Mouse (Mus musculus) hindbrain, postnatal 0 days (tissue): Measurements from ENCODE around the gene Tnnt2. TPM values are rescaled to one million over a fixed set of nuclear protein-coding genes. Genes with fewer than 3 reads are reported as not detected.

Source experiments
- ATAC-seq: fragments of 200-750 bp; cut with Nextera tagmentation; 2 replicates; pipeline ENCODE4 v1.8.0; 2017; ENCODE audit warnings: mild to moderate bottlenecking, moderate TSS enrichment, moderate library complexity
- DNase-seq: peaks from one replicate; pipeline ENCODE4 v3.0.0-alpha.2; 2015; ENCODE audit warnings: low spot score
- H3K27ac ChIP-seq: fragments of 300-500 bp; sonication (generic); 2 replicates; pipeline ENCODE4 v1.5.1; 2014; ENCODE audit warnings: mild to moderate bottlenecking
- H3K27me3 ChIP-seq: fragments of 300-500 bp; sonication (generic); 2 replicates; pipeline ENCODE4 v1.6.1; 2014; ENCODE audit warnings: low read length, mixed read lengths; ENCODE audit not compliant: insufficient read depth
- H3K36me3 ChIP-seq: fragments of 300-500 bp; sonication (generic); 2 replicates; pipeline ENCODE4 v1.6.1; 2014; ENCODE audit warnings: low read length, mixed read lengths; ENCODE audit not compliant: insufficient read depth
- H3K4me1 ChIP-seq: fragments of 300-500 bp; sonication (generic); 2 replicates; pipeline ENCODE4 v1.6.1; 2014; ENCODE audit warnings: antibody characterized with exemption, low read length, mixed read lengths; ENCODE audit not compliant: insufficient read depth
- H3K4me2 ChIP-seq: fragments of 300-500 bp; sonication (generic); 2 replicates; pipeline ENCODE4 v1.6.1; 2014; ENCODE audit warnings: low read depth, mild to moderate bottlenecking, low read length, moderate library complexity, mixed read lengths
- H3K4me3 ChIP-seq: fragments of 300-500 bp; sonication (generic); 2 replicates; pipeline ENCODE4 v1.5.1; 2014; ENCODE audit warnings: low read length
- H3K9ac ChIP-seq: fragments of 300-500 bp; sonication (generic); replicated peaks from 2 replicates; pipeline ENCODE4 v1.6.1; 2014; ENCODE audit warnings: mild to moderate bottlenecking, low read length, moderate library complexity, mixed read lengths
- H3K9me3 ChIP-seq: fragments of 300-500 bp; sonication (generic); 2 replicates; pipeline ENCODE4 v1.6.1; 2016; ENCODE audit warnings: low read length, mixed read lengths
- CTCF ChIP-seq: IDR thresholded peaks from 2 replicates; pipeline ENCODE4 v1.5.1; 2016; ENCODE audit warnings: antibody characterized with exemption, control low read depth, low read depth
- WGBS: fragments of 180-500 bp; shearing (Covaris S2); extraction: QIAGEN DNeasy Blood & Tissue Kit; methylation state at CpG from one replicate; pipeline ENCODE4 v1.1.7; 2014; 5-methylcytosine and 5-hydroxymethylcytosine counted together
- polyA plus RNA-seq: library from polyadenylated mRNA; unstranded; fragments of >200 nt; fragmentation: Nextera tagmentation; extraction: Ambion mirVana; gene quantifications from 2 replicates; pipeline ENCODE4 v1.2.1, GENCODE M21; 2015
- total RNA-seq: library from RNA; depleted of rRNA; stranded (reverse); fragments of >200 nt; gene quantifications from 2 replicates; pipeline ENCODE4 v1.2.3, GENCODE M21; 2014

Gene Tnnt2
- total and polyA plus RNA-seq, 2 experiments from 2014 or later = 0.47 to 1.8 TPM

DNA sequence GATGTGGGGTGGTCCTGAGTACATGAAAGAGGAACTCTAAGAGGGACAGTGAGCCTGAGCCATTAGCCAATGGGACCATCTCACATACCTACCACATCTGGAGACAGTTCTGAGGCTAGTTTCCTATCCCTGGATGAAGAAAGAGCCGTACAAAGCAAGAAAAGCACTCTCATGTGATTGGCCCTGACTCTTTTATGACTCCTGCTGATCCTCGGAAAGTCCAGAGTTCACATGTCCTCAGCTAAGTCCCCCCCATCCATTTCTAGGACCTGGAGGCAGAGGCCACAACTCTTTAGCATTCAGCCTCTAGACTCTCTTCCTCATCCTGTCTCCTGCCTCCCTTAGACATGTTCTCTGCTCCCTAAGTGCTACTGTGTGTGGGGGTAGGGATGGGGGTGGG, 41.1 kb downstream of the Tnnt2 start:
- H3K4me2 ChIP-seq = no peak overlapping the region
- no peak for ATAC-seq
- no peaks in the 10 kb centered on the region for H3K4me1 ChIP-seq
- H3K9ac ChIP-seq = no peak overlapping the region
- no peak for DNase-seq
- 91% methylated on average over 2 of the region's 2 CpGs for WGBS
- no peaks in the 10 kb centered on the region for H3K9me3 ChIP-seq
- no peaks in the 10 kb centered on the region for H3K36me3 ChIP-seq
- no peak overlapping the region for H3K4me3 ChIP-seq
- H3K27me3 ChIP-seq = no peaks in the 10 kb centered on the region
- no peak overlapping the region for H3K27ac ChIP-seq
- no peak for TF ChIP-seq CTCF

DNA sequence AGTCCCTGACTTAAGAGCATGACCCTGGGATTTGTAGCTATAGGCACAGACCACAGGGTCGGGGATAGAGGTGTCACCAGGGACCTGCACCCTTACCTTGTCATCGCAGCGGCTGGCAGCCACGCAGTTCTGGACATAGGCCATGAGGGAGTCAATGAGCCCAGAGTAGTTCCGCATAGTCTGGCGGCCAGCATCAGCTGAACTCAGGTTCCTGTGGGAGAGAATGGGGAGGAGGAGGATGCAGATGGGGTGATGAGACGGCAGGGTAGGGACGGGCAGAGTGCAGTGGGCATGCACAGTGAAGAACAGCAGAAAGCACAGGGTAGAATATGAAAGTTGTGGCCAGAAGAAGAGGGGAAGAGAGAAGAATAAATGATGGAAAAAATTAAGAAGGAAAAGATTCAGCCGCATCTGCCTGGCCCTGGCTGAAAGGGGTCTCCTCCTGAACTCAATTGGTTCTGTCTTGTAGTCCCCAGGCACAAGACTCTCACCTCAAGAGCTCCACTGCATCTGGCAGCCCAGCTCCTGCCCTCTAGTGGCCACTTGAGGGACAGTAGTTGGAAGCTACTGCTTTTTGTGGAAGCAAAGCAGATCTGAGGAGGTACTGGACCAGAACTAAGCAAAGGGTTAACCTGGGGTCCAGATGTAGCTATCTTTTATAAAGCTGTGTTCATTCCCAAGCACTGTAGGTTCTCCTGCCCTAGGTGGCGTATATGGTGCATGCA, 46.4 kb downstream of the Tnnt2 start:
- DNase-seq (peak; percentile 77), ATAC-seq (peak; percentile 27; the same call in 1 of the 2 replicates)
- no peak overlapping the region for H3K4me2 ChIP-seq
- 73% methylated on average over 10 of the region's 10 CpGs for WGBS
- H3K9ac ChIP-seq = no peak overlapping the region
- no peaks in the 10 kb centered on the region for H3K4me1 ChIP-seq
- no peak overlapping the region for H3K27ac ChIP-seq
- no peaks in the 10 kb centered on the region for H3K36me3 ChIP-seq
- H3K9me3 ChIP-seq = no peaks in the 10 kb centered on the region
- peak; percentile 91 for TF ChIP-seq CTCF
- no peaks in the 10 kb centered on the region for H3K27me3 ChIP-seq
- H3K4me3 ChIP-seq = no peak overlapping the region

DNA sequence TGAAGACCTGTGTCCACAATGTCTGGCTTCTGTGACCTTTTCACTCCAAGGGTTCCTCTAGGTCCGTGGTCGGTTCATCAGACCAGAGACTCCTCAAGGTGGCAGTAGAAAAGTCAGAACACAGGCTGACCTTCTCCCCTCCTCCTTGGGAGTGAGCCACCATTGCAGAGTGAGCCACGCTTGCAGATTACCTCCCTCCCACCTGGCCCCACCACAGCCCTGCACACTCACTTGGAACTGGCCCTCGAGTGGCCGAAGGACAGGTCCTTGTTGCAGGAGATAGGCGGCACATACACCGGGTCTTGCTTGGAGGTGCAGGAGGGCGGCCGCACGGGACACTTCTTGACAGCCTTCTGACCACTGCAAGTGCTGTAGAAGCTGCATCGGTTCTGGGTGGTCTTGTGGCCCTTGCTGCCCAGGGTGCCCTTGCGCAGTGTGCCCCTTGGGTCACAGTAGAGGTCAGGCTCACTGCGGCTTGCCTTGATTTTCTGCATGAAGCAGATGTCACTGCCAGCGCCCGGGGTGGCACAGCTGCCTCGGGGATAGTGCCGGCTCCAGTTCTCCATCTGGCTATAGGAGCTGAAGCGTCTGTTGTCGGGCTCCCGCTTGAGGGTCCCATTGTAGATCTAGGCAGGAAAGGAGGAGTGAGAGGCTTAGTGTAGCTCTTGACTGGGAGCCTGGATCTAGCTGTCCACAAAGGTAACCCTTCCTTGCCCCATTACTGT, 53.5 kb downstream of the Tnnt2 start:
- Histone ChIP-seq H3K4me3 (no peak overlapping the region), H3K27me3 (no peaks in the 10 kb centered on the region), H3K9ac (no peak overlapping the region), H3K4me2 (no peak overlapping the region), H3K4me1 (no peaks in the 10 kb centered on the region), H3K36me3 (no peaks in the 10 kb centered on the region), H3K27ac (no peak overlapping the region), H3K9me3 (no peaks in the 10 kb centered on the region)
- ATAC-seq (no peak), DNase-seq (peak; percentile 33)
- no peak for TF ChIP-seq CTCF
- WGBS = 66% methylated on average over 20 of the region's 20 CpGs

DNA sequence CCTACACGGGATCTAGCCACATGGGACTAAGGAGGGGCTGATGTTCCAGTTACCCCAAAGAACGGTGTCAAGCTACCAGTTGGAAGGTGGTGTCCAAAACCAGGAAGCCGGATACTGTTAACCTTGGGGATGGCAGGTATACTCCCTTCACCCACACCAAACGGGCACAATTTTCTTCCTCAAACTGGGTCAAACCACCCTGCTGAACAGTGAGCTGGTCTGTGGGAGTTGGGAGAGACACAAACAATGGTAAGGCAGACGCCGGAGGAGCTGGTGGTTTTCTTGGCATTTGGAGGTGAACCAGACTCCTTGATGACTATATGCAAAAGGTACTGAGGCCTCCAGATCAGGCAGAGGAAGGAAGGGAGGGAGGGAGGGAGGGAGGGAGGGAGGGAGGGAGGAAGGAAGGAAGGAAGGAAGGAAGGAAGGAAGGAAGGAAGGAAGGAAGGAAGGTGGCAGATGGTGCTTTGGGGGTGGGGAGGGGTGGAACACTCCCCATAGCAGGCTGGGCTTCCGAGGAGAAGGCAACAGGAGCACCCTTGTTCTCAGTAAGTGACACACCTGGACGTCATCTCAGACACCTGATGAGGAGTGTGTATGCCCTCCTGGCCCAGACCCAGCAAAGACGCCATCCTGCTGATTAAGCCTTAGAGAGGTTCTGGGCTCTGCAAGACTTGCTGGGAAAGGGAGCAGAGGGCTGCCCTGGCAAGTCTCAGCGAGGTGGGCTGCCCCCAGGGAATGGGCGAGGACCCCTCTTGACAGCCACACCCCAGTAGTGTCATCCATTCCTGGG, 55.5 kb downstream of the Tnnt2 start:
- Histone ChIP-seq H3K4me2 (no peak overlapping the region), H3K4me1 (no peaks in the 10 kb centered on the region), H3K9ac (no peak overlapping the region), H3K27me3 (no peaks in the 10 kb centered on the region), H3K4me3 (no peak overlapping the region), H3K36me3 (no peaks in the 10 kb centered on the region), H3K9me3 (no peaks in the 10 kb centered on the region), H3K27ac (no peak overlapping the region)
- TF ChIP-seq CTCF = no peak
- WGBS = 75% methylated on average over 11 of the region's 11 CpGs
- DNase-seq = no peak
- ATAC-seq = no peak

DNA sequence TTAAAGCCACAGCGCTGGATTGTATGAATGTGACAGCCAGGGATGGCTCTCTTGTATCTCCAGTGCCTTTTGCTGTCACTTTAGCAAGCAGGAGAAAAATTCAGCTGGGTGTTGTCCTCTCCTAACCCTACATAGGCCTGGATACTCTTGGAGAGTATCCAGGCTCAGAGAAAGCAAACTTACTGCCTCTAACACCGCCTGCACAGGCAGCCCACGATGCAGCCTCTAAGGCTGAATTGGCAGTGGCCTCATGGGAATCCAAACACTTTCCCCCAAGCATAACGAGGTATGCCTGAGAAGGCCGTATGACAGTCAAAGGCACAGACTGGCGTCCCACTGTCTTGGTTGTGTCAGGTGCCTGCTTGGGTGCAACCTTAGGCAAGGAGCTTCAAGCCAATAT, 56.1 kb downstream of the Tnnt2 start:
- Histone ChIP-seq H3K27ac (no peak overlapping the region), H3K9ac (no peak overlapping the region), H3K27me3 (no peaks in the 10 kb centered on the region), H3K36me3 (no peaks in the 10 kb centered on the region), H3K9me3 (no peaks in the 10 kb centered on the region), H3K4me2 (no peak overlapping the region), H3K4me1 (no peaks in the 10 kb centered on the region), H3K4me3 (no peak overlapping the region)
- no peak for ATAC-seq
- TF ChIP-seq CTCF = no peak
- 61% methylated on average over 6 of the region's 6 CpGs for WGBS
- no peak for DNase-seq

DNA sequence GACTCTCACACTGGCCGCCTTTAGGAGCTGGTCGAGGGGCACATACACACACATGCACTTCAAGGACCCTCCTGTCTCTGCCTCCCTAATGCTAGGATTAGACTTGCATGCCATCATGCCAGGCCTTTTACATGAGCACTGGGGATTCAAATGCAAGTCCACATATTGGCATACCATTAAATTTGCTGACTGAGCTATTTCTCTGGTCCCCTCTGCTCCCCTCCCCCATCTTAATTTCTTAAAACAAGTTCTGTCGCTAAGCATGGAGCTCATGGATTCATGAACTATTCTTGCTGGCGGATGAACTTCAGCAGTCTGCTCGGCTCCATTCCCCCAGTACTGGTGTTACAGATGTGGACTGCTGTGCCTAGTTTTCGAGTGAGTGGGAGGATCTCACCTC, 56.6 kb downstream of the Tnnt2 start:
- no peak for TF ChIP-seq CTCF
- whole genome bisulfite sequencing = 84% methylated on average over 6 of the region's 6 CpGs
- ATAC-seq = no peak

More for the DNA sequence above, 56.6 kb downstream of the Tnnt2 start:
- Histone ChIP-seq H3K4me1 (no peaks in the 10 kb centered on the region), H3K4me2 (no peak overlapping the region), H3K36me3 (no peaks in the 10 kb centered on the region), H3K9me3 (no peaks in the 10 kb centered on the region), H3K27ac (no peak overlapping the region), H3K9ac (no peak overlapping the region), H3K27me3 (no peaks in the 10 kb centered on the region), H3K4me3 (no peak overlapping the region)
- DNase-seq = no peak
